Mouse (Mus musculus): ENCODE results near the gene Drc7.

DNA sequence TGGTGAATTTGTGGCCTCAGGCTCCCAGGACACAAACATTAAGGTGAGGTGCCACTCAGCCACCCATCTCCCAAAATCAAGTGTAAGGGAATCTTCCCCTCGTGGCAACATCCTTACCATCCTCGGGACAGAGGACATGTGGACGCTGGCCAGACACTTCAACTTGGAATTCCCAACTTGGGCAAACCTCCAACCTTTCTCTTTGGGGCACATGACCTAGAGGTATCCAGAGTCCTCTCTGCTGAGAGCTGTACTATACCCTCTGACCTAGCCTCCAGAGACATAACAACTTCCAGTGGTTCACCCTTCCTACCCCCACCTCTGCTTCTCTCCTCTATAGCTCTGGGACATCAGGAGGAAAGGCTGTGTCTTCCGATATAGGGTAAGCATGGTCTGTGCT is 38.7 kb downstream of the Drc7 start:
- TF ChIP-seq CTCF (IDR thresholded peaks at IDR 0.05; ENCODE audit: low read depth) (no peak), EP300 (IDR thresholded peaks at IDR 0.05; ENCODE audit: low read depth) (no peak)
